Mouse (Mus musculus) left cerebral cortex, postnatal 36 days (tissue): ENCODE results near the gene Prkd3. TPM values are rescaled to one million over a fixed set of nuclear protein-coding genes. Genes with fewer than 3 reads are reported as not detected.

ENCODE experiments used
- DNase-seq, 2 experiments: peaks; one replicate each; pipeline ENCODE4 v3.0.0; 2021 to 2022; ENCODE audit warnings: low spot score in 2 of 2, mixed read lengths in 1 of 2
- intact Hi-C: fragments of 180-260 bp; cut with DNase I; formaldehyde crosslinking; loops from one replicate; pipeline ENCODE4 v1.15.1; 2025
- total RNA-seq, 2 experiments: library from RNA; stranded (reverse); gene quantifications; 2 replicates each; pipeline ENCODE4 v1.2.3; 2021

Gene Prkd3
- total RNA-seq, 2 experiments from 2014 or later, result 10.1 to 10.2 TPM

DNA sequence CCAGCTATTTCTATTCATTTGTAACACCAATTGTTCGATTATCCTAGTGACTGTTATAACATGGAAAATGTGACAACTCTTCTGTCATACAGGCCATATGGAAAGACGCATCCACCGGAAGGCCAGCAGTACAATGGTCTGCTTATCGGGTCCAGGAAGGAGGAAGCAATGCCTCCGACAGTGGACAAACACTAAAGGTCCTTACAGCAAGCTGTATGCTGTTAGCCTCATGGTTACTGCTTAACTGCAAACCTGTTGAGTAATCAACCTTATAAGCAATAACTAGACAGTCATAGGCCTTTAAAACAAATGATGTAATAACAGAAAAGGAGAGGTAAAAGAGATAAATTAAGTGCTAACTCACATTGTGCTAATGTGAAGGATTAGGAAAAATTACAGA is 69.4 kb downstream of the Prkd3 start:
- intact Hi-C loops, result no loop called here
- DNase-seq, result no peak

DNA sequence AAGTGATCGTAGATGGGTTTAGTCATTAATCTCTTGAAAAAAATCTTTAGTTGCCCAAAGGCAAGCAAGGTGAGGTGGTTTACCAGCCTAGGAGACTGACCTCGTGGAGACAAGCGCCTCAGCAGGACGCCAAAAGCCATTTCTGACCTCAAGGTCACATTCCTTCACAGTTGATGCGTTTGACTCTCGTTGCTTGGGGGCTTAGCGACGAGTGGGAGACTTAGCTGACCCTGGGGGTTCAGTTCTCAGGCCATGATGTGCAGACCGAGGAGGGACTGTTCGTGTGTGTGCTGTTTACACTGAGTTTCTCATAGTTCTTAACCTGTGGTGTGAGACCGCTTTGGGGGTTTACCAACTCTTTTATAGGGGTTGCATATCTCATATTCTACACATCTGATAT is 78.0 kb downstream of the Prkd3 start:
- intact Hi-C loops, result no loop called here
- no peak for DNase-seq

DNA sequence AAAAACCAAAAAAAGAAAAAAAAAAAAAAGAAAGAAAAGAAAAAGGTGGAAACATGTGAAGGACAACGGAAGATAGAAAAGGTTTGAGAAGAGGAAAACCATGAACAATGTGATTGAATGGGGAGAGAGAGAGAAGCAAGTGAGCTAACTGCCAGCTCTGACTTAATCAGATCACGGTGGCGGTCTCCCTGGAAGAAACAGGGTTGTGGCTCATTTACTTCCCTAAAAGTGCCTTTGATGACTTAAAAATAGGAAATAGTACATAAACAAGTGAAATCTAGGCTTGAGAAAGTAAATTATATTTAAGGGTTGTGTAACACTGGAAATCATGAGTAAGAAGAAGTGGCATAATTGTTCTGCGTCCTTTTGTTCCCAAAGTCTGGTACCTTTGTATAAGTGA is 81.7 kb downstream of the Prkd3 start:
- DNase-seq, result no peak
- intact Hi-C loops, result loop anchor here (10.0 kb wide), 1 partner anchor 906 kb away; no protein-coding TSS in a partner anchor

DNA sequence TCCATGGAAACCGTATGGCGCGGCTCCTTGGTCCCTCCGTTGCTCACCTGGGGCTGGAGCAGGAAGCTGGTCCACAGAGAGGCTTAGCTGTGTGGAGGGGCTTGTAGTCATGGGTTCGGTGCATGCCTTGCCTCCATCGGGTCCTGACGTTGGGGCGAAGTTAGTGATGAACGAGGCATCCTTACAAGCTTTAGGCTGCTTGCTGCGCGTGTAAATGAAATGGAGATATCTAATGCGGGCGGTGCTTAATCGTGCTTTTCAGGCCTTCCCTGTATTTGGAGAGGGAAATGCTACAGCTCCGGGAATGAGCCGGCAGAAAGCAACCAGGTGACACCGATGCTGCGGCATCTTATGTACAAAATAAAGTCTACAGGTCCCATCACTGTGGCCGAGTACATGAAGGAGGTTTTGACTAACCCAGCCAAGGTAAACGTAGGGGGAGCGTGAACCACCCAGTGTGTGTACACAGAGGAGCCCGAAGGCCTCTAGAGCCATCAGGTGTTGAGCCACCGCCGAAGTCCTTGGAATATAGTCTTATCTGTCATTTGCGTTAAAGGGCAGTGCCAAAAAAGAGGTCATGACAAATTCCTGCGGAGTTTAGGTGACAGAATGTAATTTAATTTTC is 83.3 kb downstream of the Prkd3 start:
- no peak for DNase-seq
- intact Hi-C loops, result loop anchor here (2.0 to 10.0 kb wide), 2 partner anchors 103 to 907 kb away; partner anchors contain the start of genes Gpatch11 and Heatr5b

DNA sequence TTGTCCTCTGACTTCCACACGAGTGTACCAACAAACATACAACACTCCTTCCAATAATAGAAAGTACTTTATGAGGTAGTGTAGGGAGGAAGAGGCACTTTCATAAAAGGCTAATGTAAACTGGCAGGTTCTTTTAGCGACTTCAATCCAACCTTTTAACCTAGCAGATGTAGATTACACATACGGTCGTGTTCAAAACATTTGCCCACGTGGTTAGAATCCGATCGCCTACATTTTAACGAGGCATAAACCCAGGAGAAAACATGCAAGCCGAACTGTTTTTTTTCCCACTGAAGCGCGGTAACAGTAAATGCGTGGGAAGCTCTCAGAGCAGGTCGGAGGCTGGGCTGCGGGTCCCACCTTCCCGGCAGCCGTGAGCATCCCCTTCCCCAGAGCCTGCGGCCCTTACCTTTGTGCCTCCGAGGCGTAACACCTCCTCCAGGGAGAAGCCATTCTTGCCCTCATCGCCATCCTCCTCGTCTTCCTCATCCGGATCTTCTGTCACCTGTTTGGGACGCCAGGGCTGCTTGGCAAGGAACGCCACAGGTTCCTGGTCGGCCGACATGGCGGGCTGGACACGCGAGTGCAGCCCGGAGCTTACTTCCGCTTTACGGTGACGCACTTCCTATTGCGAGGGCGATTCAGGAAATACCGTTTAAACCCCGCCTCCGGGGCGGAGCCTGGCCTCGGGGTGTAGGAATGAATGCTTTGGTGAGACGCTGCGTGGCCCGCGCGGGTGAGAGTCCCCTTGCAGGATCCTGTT is 84.0 kb downstream of the Prkd3 start, which contains the start of the genes Cebpz and Ndufaf7:
Cebpz (minus strand) TSS at position 601 of the 763 bp plus-strand sequence.
Ndufaf7 (plus strand) TSS at position 671 of the 763 bp plus-strand sequence.
- DNase-seq, result peak; percentile 95 to 97
- intact Hi-C loops, result loop anchor here (2.0 to 10.0 kb wide), 2 partner anchors 102 to 908 kb away; partner anchors contain the start of genes Gpatch11 and Heatr5b

DNA sequence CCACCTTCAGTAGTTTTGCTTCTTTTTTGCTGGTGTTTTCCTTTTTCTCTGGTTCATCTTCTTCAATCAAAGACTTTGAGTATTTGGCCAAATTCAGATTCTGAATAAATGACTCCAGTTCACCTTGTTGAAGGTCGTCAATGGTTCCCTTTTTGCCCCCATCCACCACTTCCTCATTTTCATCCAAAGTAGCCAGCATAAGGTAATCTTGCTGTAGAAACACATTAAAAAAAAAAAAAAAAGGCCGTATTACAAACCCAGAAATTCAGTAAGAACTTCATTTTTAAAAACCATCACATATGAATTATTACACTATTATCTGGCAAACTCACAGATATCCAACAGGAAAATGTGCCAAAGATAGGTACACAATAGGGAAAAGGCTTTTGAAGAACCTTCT is 84.8 kb downstream of the Prkd3 start:
- no peak for DNase-seq
- intact Hi-C loops, result loop anchor here (2.0 to 10.0 kb wide), 2 partner anchors 101 to 909 kb away; partner anchors contain the start of genes Gpatch11 and Heatr5b

DNA sequence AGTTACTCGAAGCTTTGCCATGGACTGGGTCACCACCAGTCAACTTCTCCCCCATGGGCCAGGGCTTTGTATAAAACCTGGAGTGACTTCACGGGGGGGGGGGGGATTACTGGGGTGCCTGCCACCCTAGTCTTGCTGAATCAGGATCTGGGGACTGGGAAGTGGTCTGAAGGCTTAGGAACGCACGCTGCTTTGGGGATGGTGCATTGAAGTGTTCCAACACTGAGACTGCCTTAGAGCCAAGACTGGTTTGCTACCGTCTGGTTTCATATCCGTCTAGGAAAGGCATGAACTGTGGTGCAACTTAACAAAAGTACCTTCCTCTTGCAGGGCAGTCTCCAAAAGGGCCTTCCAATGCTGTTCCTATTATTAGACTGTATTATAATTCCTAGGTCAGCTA is 102.9 kb downstream of the Prkd3 start:
- DNase-seq, result no peak
- intact Hi-C loops, result loop anchor here (5.0 kb wide), 1 partner anchor 80 kb away; the partner anchor contains the start of genes Gpatch11 and Heatr5b

DNA sequence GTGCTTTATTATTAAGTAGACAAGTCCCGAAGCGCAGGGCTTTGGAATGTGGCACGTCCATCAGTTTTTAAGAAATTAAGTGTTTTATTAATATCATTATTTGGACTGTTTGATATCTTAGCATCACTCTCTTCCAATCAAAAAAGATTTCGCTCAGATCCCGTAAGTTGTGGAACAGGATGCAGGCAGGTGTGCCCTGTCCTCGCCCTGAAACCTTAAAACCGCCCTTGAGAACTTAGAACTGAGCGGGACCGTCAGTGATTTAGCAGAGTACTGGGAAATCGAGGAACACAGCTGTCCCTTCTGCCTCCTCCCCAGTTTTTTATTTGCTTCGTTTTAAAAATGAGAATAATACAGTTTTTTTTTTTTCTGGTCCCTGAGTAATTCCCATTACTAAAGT is 103.7 kb downstream of the Prkd3 start:
- no peak for DNase-seq
- intact Hi-C loops, result loop anchor here (5.0 kb wide), 1 partner anchor 80 kb away; the partner anchor contains the start of genes Gpatch11 and Heatr5b

DNA sequence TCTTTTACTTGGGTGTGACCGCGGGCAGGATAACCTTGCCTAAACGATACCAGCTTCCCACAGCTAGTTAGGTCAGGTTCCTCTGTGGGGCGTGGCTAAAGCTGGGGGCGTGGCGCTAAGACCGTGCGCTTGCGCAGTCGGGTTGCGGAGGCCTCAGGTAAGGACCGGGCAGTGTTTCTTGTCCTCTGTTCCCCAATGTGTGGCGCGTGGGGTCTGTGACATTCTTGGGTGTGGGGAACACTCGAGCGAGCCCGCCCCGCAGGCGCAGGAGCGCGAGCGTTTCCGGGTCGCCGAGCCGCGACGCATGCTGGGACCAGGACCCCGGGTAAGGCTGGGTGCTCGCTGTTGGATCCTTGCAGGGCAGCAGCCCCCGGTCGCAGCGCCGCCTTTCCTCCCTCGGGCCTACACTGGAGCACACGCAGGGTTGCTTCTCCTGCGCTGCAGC is 104.2 kb downstream of the Prkd3 start, which contains the start of gene Cebpzos:
Cebpzos (plus strand) TSS at position 132 of the 445 bp plus-strand sequence.
- intact Hi-C loops, result loop anchor here (5.0 kb wide), 1 partner anchor 79 kb away; the partner anchor contains the start of genes Gpatch11 and Heatr5b
- peak; percentile 86 to 90 for DNase-seq

DNA sequence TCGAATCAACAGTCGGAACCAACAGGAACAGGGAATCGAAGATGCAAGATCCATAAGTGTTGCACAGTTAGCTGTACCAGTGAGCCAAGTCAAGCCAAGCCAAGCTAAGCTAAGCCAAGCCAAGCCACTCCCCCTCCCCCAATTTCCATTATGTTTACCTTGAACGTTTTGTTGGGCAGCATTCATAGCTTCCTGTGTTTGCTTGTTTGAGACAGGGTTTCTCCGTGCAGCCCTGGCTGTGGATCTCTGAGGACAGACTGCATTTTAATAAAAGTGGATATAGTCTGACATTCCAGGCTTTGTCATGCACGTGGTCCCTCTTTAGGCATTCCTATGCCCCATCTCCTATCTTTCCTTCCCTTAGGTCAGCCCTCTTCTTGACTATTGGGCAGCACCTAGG is 104.8 kb downstream of the Prkd3 start:
- intact Hi-C loops, result loop anchor here (5.0 kb wide), 1 partner anchor 78 kb away; the partner anchor contains the start of genes Gpatch11 and Heatr5b
- DNase-seq, result no peak

DNA sequence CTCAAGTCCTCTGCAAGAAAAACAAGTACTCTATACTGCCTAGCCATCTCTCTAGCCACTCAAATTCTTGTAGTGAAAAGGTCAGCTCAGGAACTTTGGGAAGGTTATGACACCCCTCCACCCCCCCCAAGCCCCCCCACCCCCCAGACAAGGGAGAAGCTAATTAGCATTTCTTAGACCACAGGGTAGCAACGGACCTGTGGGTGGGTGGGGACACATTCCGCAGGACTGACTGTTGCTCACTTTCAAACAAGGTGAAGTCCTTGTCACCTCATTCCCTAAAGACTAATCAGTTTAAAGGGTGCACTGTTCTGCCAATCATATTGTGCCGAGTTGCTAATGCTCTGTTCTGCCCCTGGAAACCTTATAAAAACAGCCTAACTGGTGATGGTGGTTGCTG is 106.7 kb downstream of the Prkd3 start:
- DNase-seq, result no peak
- intact Hi-C loops, result no loop called here

DNA sequence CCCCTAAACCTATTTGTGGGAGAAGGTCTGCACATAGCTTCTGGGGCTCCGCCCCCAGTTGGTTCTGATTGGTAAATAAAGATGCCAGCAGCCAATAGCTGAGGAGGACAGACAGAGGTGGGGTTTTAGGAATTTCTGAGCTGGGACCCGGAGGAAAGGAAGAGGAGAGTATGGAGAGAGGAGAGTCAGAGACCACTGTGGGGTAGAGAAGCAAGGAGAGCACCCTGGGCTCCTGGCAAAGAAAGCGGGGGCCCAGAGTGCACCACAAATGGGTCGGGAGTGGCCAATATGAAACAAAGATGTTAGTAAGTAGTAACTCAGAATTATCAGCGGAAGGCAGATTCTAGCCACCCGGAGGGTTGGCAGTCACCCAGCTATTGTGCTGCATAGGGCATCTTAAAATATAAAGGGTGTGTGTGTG is 107.7 kb downstream of the Prkd3 start:
- no peak for DNase-seq
- intact Hi-C loops, result no loop called here

DNA sequence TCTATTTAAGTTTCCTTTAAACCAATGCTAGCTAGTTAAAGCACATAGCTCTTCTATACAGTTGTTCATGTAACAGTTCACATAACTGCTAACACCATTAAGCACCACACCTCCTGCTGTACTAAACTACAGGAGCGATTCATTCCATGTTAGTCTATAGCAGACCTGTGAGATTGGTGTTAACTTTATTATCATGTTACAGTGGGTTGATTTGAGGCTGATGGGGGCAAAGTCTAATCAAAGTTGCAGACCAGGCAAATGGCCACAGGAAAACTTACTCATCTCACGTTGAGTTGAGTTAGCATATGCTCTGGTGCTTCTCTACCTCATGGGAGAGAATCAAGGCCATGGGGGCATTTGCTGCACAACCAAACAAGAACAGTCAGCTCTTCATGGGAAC is 111.2 kb downstream of the Prkd3 start:
- no peak for DNase-seq
- intact Hi-C loops, result no loop called here

DNA sequence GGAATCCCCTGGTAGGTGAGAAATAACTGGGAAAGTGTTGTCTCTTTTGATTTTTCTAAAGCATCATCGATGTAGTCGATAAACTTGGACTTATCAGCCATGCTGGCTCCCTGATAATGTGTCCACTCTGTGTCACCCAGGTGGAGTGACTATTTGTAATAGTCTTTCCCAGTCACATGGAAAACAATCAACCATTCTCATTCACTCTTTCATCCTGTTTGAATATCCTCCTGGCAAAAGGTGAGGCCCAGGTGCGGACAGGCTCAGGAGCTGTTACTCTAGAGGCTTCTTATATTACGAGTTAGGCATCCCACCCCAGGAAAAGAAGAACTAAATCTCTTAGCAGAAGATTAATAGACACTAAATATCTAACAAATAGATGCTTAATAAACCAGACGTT is 113.7 kb downstream of the Prkd3 start, which contains the start of gene Sult6b1:
Sult6b1 (minus strand) TSS at position 101 of the 400 bp plus-strand sequence.
- DNase-seq, result no peak
- intact Hi-C loops, result no loop called here

DNA sequence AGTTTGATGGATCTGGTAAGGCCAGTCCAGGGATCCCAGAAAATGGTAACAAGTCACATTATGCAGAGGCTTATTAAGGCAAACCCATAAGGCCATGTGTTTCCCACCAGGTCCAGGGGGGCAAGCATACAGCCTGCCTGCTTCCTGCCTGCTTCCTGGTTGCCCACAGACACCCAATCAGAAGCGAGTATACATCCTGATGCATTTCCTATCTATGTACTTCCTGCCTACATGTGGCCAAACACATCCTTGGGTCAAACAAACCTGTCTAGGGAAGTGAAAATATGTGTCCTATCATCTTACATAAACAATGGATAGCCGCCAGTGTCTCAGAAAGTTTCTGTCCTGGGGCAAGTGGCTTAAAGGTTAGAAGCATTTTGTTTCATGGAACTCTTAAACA is 117.5 kb downstream of the Prkd3 start:
- DNase-seq, result no peak
- intact Hi-C loops, result no loop called here

Other genes starting within 250 kb of the Prkd3 start
- gene Heatr5b, start 185.5 kb downstream of the Prkd3 start, total RNA-seq, result 10 to 100 TPM; 55.4 to 60.1 TPM
- 10 to 100 TPM; 35.9 to 44.5 TPM for gene Gpatch11, start 185.2 kb downstream of the Prkd3 start, total RNA-seq
- gene Eif2ak2, start 138.2 kb downstream of the Prkd3 start, total RNA-seq, result 1 to 10 TPM; 3.6 to 4.6 TPM
- under 1 TPM in 1 of 2 experiments, not detected in 1; 0.44 TPM for gene Sult6b1, start 113.8 kb downstream of the Prkd3 start, total RNA-seq
- gene Cebpzos, start 104.3 kb downstream of the Prkd3 start, total RNA-seq, result 10 to 100 TPM; 27.5 to 28.0 TPM
- 10 to 100 TPM; 27.1 to 31.5 TPM for gene Cebpz, start 83.8 kb downstream of the Prkd3 start, total RNA-seq
- gene Ndufaf7, start 83.7 kb downstream of the Prkd3 start, total RNA-seq, result 10 to 100 TPM; 53.7 to 58.1 TPM
- gene Qpct, start 31.1 kb upstream of the Prkd3 start, total RNA-seq, result 10 to 100 TPM in 1 of 2 experiments, 1 to 10 TPM in 1; 8.4 to 10.2 TPM